Mouse (Mus musculus): ENCODE data around the gene Foxm1.

The Foxm1 gene

GRCm38 (mm10) chr6:128424269-128425019 is 61.7 kb downstream of the Foxm1 start, which contains the start of gene Itfg2:
Gene Itfg2 (minus strand): TSS chr6:128424931.
- peak; percentile 94 to 96 for DNase-seq (ENCODE audit: low spot score in 2 of 2)

- DNase-seq (ENCODE audit: low spot score in 2 of 2) = no peak
Observed at GRCm38 (mm10) chr6:128425046-128425445, 62.3 kb downstream of the Foxm1 start.

Data from frontal cortex, postnatal 14 days (tissue).